Mouse (Mus musculus) activated CD4-positive, CD25-positive, alpha-beta regulatory T cell (primary cell): ENCODE measurements around the gene Zfp72. TPM values are rescaled to one million over a fixed set of nuclear protein-coding genes. Genes with fewer than 3 reads are reported as not detected.

Source experiments
- polyA plus RNA-seq, 2 experiments: library from polyadenylated mRNA; unstranded; fragments of 100-300 nt; shearing (Covaris generic); gene quantifications; one replicate each; pipeline ENCODE4 v1.2.1; 2017

Gene Zfp72
- polyA plus RNA-seq = 1 to 10 TPM in 1 of 2 experiments, under 1 TPM in 1; 0.72 to 1.5 TPM

DNA sequence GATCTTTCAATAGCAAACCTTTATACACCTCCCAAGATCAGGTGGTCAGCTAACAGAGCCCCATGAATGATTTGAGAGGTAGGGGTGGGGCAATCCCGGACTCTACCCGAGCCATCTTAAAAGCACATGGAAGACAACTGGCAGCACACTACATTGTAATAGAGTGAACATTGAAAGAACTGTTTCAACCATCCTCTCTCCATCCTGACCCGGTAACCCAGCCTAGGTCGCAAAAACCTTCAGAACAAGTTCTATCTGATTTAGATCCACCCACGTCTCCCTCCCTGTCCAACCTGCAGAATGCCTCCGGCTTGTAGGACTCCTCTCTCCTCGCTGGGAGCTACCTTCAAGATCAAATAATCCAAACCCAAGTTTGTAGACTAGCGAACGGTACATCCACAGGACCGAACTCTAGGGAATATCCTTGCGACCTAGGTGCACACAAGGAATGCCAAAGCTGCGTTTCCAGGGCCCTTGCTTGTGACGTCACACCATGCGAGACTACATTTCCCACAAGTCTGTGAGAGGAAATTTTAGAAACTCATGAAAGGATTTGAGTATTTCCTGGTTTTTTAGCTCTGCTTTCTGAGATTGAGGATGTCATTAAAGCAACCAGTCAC lies at the start of gene Zfp72:
TSS of gene Zfp72 (minus strand) at position 466 of the 620 bp plus-strand sequence.

DNA sequence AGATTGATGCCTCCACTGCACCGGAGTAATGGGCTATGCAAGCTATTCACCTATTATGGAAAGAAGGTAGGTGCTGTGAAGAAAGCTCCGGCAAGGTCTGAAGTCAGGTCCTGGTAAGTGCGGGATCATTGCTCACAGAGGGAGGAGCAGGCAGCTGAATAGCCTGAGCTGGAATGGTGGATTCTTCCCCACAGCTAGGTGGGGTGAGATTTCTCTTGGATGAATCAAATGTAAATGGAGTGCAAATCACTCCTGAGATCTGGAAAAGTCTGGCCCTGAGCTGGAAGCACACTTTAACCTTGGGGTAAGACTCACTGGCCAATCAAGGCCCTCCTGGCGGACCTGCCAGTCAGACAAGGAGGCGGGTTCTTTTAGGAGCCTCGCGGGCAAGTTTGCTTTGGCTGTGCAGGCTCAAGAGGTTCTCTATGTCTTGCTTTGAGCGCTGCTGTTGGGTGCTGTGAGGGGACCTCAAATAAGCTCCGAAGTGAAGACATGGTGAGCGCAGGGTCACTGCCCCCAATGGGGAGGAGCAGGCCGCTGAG lies 8.7 kb upstream of the Zfp72 start, which contains the start of gene Ftl1-ps1:
TSS of gene Ftl1-ps1 (plus strand) at position 397 of the 542 bp plus-strand sequence.

DNA sequence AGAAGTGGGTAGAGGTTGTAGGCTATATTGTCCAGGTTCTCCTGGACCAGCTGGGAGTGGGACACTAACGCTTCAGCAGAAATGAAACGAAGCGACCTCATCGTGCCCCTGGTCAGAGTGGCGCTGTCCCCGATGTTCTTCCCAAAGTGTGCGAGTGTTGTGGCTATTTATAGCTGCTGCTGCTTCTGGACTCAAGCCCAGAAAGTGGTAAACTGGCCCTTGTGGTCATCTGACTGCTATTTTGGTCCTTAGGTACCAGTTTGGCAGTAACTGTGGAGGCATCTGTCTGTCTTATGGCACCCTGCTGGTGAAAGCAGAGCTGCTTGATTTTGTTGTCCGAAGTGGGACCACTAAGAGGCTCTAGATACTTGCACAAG lies 26.8 kb downstream of the Zfp72 start, which contains the start of gene Lrrc14b:
TSS of gene Lrrc14b (minus strand) at position 147 of the 377 bp plus-strand sequence.

DNA sequence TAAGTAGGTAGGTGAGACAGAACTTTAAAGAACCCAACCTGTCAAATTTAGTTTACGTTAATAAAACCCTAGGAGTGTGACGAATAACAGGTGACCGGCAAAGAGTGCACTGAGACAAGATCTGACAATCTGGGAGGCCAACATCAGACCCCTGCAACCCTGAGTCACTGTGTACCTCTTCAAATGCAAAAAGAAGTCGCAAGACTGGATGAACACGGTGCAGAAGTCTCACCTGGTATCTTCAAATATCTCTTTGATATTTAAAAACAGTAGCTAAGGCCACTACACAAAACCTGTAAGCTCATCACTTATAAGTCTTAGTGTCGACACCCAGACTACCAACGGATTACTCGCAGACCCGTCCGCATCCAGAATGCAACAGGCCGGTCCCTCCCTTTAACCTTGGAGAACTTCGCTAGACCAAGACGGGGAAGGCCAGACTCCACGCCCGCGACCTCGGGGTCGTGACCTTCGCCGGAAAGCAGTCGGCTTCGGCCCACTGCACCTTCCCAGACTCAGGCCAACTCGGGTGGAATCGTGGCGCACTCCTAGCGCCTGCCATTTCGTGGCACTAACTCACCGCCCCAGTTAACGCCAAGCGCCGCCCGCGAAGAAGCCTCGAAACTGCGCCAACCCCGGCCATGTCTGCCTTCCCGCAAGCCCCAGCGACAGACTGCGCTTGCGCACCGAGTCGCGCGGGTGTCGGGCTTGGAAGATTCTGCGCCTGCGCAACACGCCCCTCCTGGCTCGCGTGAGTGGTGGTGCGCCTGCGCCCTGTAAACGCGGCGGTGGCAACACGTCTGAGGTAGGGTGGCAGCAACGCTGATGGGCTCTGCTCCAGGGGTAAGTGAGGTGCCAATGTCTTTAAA lies 40.8 kb downstream of the Zfp72 start, which contains the start of the genes Sdha and Ccdc127:
TSS of gene Sdha (minus strand) at position 715 of the 869 bp plus-strand sequence.
TSS of gene Ccdc127 (plus strand) at position 744 of the 869 bp plus-strand sequence.

Other genes starting within 250 kb of the Zfp72 start
- gene Exoc3, start 182.1 kb downstream of the Zfp72 start, polyA plus RNA-seq = 10 to 100 TPM; 75.3 to 79.5 TPM
- gene Ahrr, start 98.5 kb downstream of the Zfp72 start, polyA plus RNA-seq = under 1 TPM in 1 of 2 experiments, not detected in 1; 0.04 TPM
- 100 to 1,000 TPM; 179 to 213 TPM for gene Pdcd6, start 73.3 kb downstream of the Zfp72 start, polyA plus RNA-seq
- gene Sdha, start 40.6 kb downstream of the Zfp72 start, polyA plus RNA-seq = 100 to 1,000 TPM; 206 to 252 TPM
- gene Ccdc127, start 40.5 kb downstream of the Zfp72 start, polyA plus RNA-seq = 10 to 100 TPM; 26.1 to 27.5 TPM
- not detected for gene Lrrc14b, start 26.8 kb downstream of the Zfp72 start, polyA plus RNA-seq
- 10 to 100 TPM; 47.5 to 55.7 TPM for gene Ftl1-ps1, start 8.9 kb upstream of the Zfp72 start, polyA plus RNA-seq
- gene Zfp825, start 103.2 kb upstream of the Zfp72 start, polyA plus RNA-seq = 10 to 100 TPM; 19.9 to 20.6 TPM
- gene Erap1, start 248.7 kb upstream of the Zfp72 start, polyA plus RNA-seq = 100 to 1,000 TPM; 133 to 148 TPM